Mouse (Mus musculus) lung, adult 2 months (tissue): ENCODE results near the gene Col8a2.

ENCODE experiments used
- CTCF ChIP-seq: fragments of 200-500 bp; IDR thresholded peaks from 2 replicates; pipeline ENCODE4 v1.5.1; 2011; ENCODE audit warnings: mild to moderate bottlenecking, low read length, control low read depth; ENCODE audit not compliant: insufficient read depth
- POLR2A ChIP-seq: fragments of 200-500 bp; IDR thresholded peaks from 2 replicates; pipeline ENCODE4 v1.6.1; 2011; ENCODE audit warnings: low read depth, mild to moderate bottlenecking, control low read depth, low read length, borderline replicate concordance; ENCODE audit errors: extremely low read depth

DNA sequence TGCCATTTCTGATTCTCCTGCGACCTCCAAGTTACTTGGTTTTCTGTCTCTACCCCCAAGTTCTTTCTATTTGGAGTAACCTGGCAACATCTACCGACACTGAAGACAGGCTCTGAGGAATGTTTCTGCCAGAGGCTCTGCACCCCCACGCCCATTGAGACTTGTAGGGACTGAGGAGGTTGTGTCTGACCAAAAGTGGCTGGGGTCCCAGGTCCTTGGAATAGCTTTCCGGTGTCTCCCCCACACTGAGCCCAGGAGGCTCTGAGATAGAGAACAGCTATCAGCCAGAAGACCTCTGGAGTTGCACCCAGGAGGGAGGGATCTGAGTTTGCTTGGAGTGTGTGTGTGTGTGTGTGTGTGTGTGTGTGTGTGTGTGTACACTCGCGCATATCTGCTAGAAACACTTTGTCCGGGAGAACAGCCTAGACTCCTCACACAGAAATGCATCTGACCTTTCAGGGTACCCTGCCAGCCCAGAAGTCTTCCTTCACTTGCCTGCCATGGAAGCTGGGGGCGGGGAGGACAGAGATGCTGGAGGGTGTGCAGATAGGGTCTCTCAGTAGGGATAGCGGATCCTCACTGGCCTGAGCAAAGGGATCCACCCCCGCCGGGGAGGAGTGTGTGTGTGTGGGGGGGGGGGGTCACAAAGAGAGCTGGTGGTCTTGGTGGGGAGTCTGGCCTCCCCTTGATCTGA is 856 bp downstream of the Col8a2 start:
- TF ChIP-seq CTCF: no peak
- no peak for TF ChIP-seq POLR2A
